Mouse (Mus musculus): Measurements from ENCODE around the gene Galnt10. TPM values are rescaled to one million over a fixed set of nuclear protein-coding genes. Genes with fewer than 3 reads are reported as not detected.

Gene Galnt10
- total RNA-seq (2014; fragmentation: Nextera tagmentation) (18.5 and 41.2 TPM in 2 replicates), total RNA-seq (2017) (17.5 and 18.2 TPM in 2 replicates), polyA plus RNA-seq (2012) (21.4 and 22.5 TPM in 2 replicates)

GRCm38 (mm10) chr11:57645018-57645559 is at the start of gene Galnt10:
Gene Galnt10, plus strand, starts transcription at chr11:57645442.
- peak within 1 kb of the TSS; percentile 86 for H3K4me3 ChIP-seq (ENCODE audit: low read depth, low read length)
- DNase-seq (ENCODE audit: low spot score) = peak; percentile 88
- H3K36me3 ChIP-seq (replicated peaks) = peaks cover 37% of the 10 kb centered on the region
- no peaks in the 10 kb centered on the region for H3K27me3 ChIP-seq (ENCODE audit: insufficient read depth, low read length)
- H3K4me1 ChIP-seq (ENCODE audit: insufficient read depth, low read depth, low read length) = peaks cover 58% of the 10 kb centered on the region
- H3K9me3 ChIP-seq (replicated peaks) = no peaks in the 10 kb centered on the region
- no peak for TF ChIP-seq GATA2 (IDR thresholded peaks at IDR 0.05; ENCODE audit: borderline replicate concordance, low read depth, low read length)
- TF ChIP-seq CTCF (IDR thresholded peaks at IDR 0.05; ENCODE audit: low read depth, low read length) = 0 out of 2 replicates have a peak, but pooled peaks have one; percentile 11
- peak; percentile 72 for ATAC-seq (ENCODE audit: extremely low read depth, insufficient number of reproducible peaks, low FRiP score, poor library complexity, severe bottlenecking)

- DNase-seq (ENCODE audit: low spot score) = no peak
- no peaks in the 10 kb centered on the region for H3K36me3 ChIP-seq (replicated peaks)
- H3K9me3 ChIP-seq (replicated peaks) = no peaks in the 10 kb centered on the region
- ATAC-seq (ENCODE audit: extremely low read depth, insufficient number of reproducible peaks, low FRiP score, poor library complexity, severe bottlenecking) = no peak
- TF ChIP-seq GATA2 (IDR thresholded peaks at IDR 0.05; ENCODE audit: borderline replicate concordance, low read depth, low read length) (no peak), POLR2AphosphoS5 (IDR thresholded peaks at IDR 0.05; ENCODE audit: insufficient replicate concordance, low read depth, low read length) (no peak), GATA1 (IDR thresholded peaks at IDR 0.05; ENCODE audit: borderline replicate concordance, low read length) (no peak), CTCF (IDR thresholded peaks at IDR 0.05; ENCODE audit: low read depth, low read length) (no peak), TAL1 (conservative IDR thresholded peaks at IDR 0.05; ENCODE audit: low read depth, low read length) (no peak)
- H3K27me3 ChIP-seq (ENCODE audit: insufficient read depth, low read length) = peaks cover 63% of the 10 kb centered on the region
- no peaks in the 10 kb centered on the region for H3K4me1 ChIP-seq (ENCODE audit: insufficient read depth, low read depth, low read length)
- no peak overlapping the region for H3K4me3 ChIP-seq (ENCODE audit: low read depth, low read length)
These were observed 49.3 kb upstream of the Galnt10 start for GRCm38 (mm10) chr11:57595899-57596298.

- Histone ChIP-seq H3K9me3 (replicated peaks) (no peaks in the 10 kb centered on the region), H3K4me3 (ENCODE audit: low read depth, low read length) (no peak overlapping the region), H3K27me3 (ENCODE audit: insufficient read depth, low read length) (peaks cover 64% of the 10 kb centered on the region), H3K36me3 (replicated peaks) (no peaks in the 10 kb centered on the region), H3K4me1 (ENCODE audit: insufficient read depth, low read depth, low read length) (peaks cover 6% of the 10 kb centered on the region; the same call in 1 of the 2 replicates)
- DNase-seq (ENCODE audit: low spot score) = no peak
- no peak for ATAC-seq (ENCODE audit: extremely low read depth, insufficient number of reproducible peaks, low FRiP score, poor library complexity, severe bottlenecking)
- TF ChIP-seq GATA1 (IDR thresholded peaks at IDR 0.05; ENCODE audit: borderline replicate concordance, low read length) (no peak), TAL1 (conservative IDR thresholded peaks at IDR 0.05; ENCODE audit: low read depth, low read length) (no peak), CTCF (IDR thresholded peaks at IDR 0.05; ENCODE audit: low read depth, low read length) (no peak), POLR2AphosphoS5 (IDR thresholded peaks at IDR 0.05; ENCODE audit: insufficient replicate concordance, low read depth, low read length) (no peak), GATA2 (IDR thresholded peaks at IDR 0.05; ENCODE audit: borderline replicate concordance, low read depth, low read length) (no peak)
These were observed 47.1 kb upstream of the Galnt10 start for GRCm38 (mm10) chr11:57598161-57598560.

GRCm38 (mm10) chr11:57599304-57599703 is 45.9 kb upstream of the Galnt10 start:
- peaks cover 6% of the 10 kb centered on the region; the same call in 1 of the 2 replicates for H3K4me1 ChIP-seq (ENCODE audit: insufficient read depth, low read depth, low read length)
- H3K4me3 ChIP-seq (ENCODE audit: low read depth, low read length) = no peak overlapping the region
- H3K36me3 ChIP-seq (replicated peaks) = no peaks in the 10 kb centered on the region
- H3K9me3 ChIP-seq (replicated peaks) = no peaks in the 10 kb centered on the region
- DNase-seq (ENCODE audit: low spot score) (no peak), ATAC-seq (ENCODE audit: extremely low read depth, insufficient number of reproducible peaks, low FRiP score, poor library complexity, severe bottlenecking) (no peak)
- no peak for TF ChIP-seq TAL1 (conservative IDR thresholded peaks at IDR 0.05; ENCODE audit: low read depth, low read length)
- no peak for TF ChIP-seq GATA2 (IDR thresholded peaks at IDR 0.05; ENCODE audit: borderline replicate concordance, low read depth, low read length)
- TF ChIP-seq GATA1 (IDR thresholded peaks at IDR 0.05; ENCODE audit: borderline replicate concordance, low read length) = no peak
- TF ChIP-seq CTCF (IDR thresholded peaks at IDR 0.05; ENCODE audit: low read depth, low read length) = no peak
- no peak for TF ChIP-seq POLR2AphosphoS5 (IDR thresholded peaks at IDR 0.05; ENCODE audit: insufficient replicate concordance, low read depth, low read length)
- peaks cover 66% of the 10 kb centered on the region for H3K27me3 ChIP-seq (ENCODE audit: insufficient read depth, low read length)

- no peak overlapping the region for H3K4me3 ChIP-seq (ENCODE audit: low read depth, low read length)
- DNase-seq (ENCODE audit: low spot score) (no peak), ATAC-seq (ENCODE audit: extremely low read depth, insufficient number of reproducible peaks, low FRiP score, poor library complexity, severe bottlenecking) (no peak)
- no peaks in the 10 kb centered on the region for H3K9me3 ChIP-seq (replicated peaks)
- H3K36me3 ChIP-seq (replicated peaks) = no peaks in the 10 kb centered on the region
- H3K27me3 ChIP-seq (ENCODE audit: insufficient read depth, low read length) = peaks cover 69% of the 10 kb centered on the region
- peaks cover 6% of the 10 kb centered on the region; the same call in 1 of the 2 replicates for H3K4me1 ChIP-seq (ENCODE audit: insufficient read depth, low read depth, low read length)
- TF ChIP-seq GATA2 (IDR thresholded peaks at IDR 0.05; ENCODE audit: borderline replicate concordance, low read depth, low read length) = no peak
- no peak for TF ChIP-seq TAL1 (conservative IDR thresholded peaks at IDR 0.05; ENCODE audit: low read depth, low read length)
These were observed 45.1 kb upstream of the Galnt10 start for GRCm38 (mm10) chr11:57600113-57600512.

- no peaks in the 10 kb centered on the region for H3K36me3 ChIP-seq (replicated peaks)
- H3K9me3 ChIP-seq (replicated peaks) = no peaks in the 10 kb centered on the region
- DNase-seq (ENCODE audit: low spot score) = no peak
- H3K27me3 ChIP-seq (ENCODE audit: insufficient read depth, low read length) = peaks cover 68% of the 10 kb centered on the region
- no peak for ATAC-seq (ENCODE audit: extremely low read depth, insufficient number of reproducible peaks, low FRiP score, poor library complexity, severe bottlenecking)
- H3K4me1 ChIP-seq (ENCODE audit: insufficient read depth, low read depth, low read length) = peaks cover 6% of the 10 kb centered on the region; the same call in 1 of the 2 replicates
- no peak for TF ChIP-seq GATA2 (IDR thresholded peaks at IDR 0.05; ENCODE audit: borderline replicate concordance, low read depth, low read length)
- no peak for TF ChIP-seq POLR2AphosphoS5 (IDR thresholded peaks at IDR 0.05; ENCODE audit: insufficient replicate concordance, low read depth, low read length)
- no peak for TF ChIP-seq GATA1 (IDR thresholded peaks at IDR 0.05; ENCODE audit: borderline replicate concordance, low read length)
- TF ChIP-seq CTCF (IDR thresholded peaks at IDR 0.05; ENCODE audit: low read depth, low read length) = no peak
- no peak for TF ChIP-seq TAL1 (conservative IDR thresholded peaks at IDR 0.05; ENCODE audit: low read depth, low read length)
- H3K4me3 ChIP-seq (ENCODE audit: low read depth, low read length) = no peak overlapping the region
These were observed 44.6 kb upstream of the Galnt10 start for GRCm38 (mm10) chr11:57600621-57601121.

All from G1E (cell line).